ENCODE assay signal across 8 mouse cellular contexts in the genomic region with DNA sequence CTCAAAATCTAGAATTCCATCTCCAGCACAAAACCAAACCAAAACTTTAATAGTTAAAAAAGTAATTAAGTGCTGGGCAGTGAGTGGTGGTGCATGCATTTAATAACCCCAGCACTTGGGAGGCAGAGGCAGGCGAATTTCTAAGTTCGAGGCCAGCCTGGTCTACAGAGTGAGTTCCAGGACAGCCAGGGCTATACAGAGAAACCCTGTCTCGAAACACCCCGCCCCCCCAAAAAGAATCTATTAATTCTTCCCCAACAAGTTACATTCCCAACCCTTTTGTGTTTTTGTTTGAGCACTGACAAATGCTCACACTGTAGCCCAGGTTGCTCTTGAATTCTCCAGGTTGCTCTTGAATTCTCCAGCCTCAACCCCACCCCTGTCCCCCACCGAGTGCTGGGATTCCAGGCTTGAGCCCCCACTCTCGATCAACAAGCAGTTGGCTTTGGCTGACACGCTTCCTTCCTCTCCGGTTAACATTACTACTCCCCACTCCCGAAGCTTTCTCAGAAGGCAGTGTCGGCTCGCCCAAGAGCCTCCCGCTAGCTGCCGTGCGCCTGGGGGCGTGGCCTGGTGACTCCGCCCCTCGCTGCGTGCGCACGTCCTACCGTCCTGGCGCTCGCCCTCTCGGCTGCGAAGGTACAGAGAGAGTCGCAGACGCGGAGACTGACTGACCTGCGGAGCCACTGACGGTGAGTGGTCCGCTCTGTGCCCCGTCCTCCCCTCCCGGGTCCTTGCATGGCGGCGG. TPM values are rescaled to one million over a fixed set of nuclear protein-coding genes. Genes with fewer than 3 reads are reported as not detected.
DNase-seq lines count a peak whose midpoint lies in the region; ATAC-seq and TF ChIP-seq lines count a peak whose summit lies in the region.

Gene Hmox2, plus strand, starts transcription at position 582 of the 748 bp plus-strand sequence.

- peaks cover 33% of the 10 kb centered on the region for H3K4me1 ChIP-seq in G1E (ENCODE audit: insufficient read depth, low read depth, low read length)
- peaks cover 6% of the 10 kb centered on the region; the same call in 1 of the 2 replicates for H3K4me1 ChIP-seq in forebrain, postnatal 0 days (ENCODE audit: insufficient read depth)
- H3K4me1 ChIP-seq in lung, embryonic 15.5 days, result peaks cover 14% of the 10 kb centered on the region

- peak within 1 kb of the TSS; percentile 88 for H3K9ac ChIP-seq in forebrain, postnatal 0 days
- H3K9ac ChIP-seq in lung, embryonic 15.5 days, result peak within 1 kb of the TSS; percentile 86

- peak within 1 kb of the TSS; percentile 85 for H3K4me3 ChIP-seq in G1E (ENCODE audit: low read depth, low read length)
- peak within 1 kb of the TSS; percentile 86 for H3K4me3 ChIP-seq in forebrain, postnatal 0 days (ENCODE audit: low read depth, low read length)
- H3K4me3 ChIP-seq in lung, embryonic 15.5 days, result peak within 1 kb of the TSS; percentile 92

- peak within 1 kb of the TSS; percentile 60 for H3K27ac ChIP-seq in forebrain, postnatal 0 days (ENCODE audit: low read depth, low read length)
- H3K27ac ChIP-seq in lung, embryonic 15.5 days, result peak within 1 kb of the TSS; percentile 82

- 5% methylated on average over 35 of the region's 35 CpGs for WGBS in forebrain, postnatal 0 days
- WGBS in lung, embryonic 15.5 days, result 5% methylated on average over 34 of the region's 35 CpGs

- H3K9me3 ChIP-seq in G1E (replicated peaks), result no peaks in the 10 kb centered on the region
- no peaks in the 10 kb centered on the region for H3K9me3 ChIP-seq in forebrain, postnatal 0 days (ENCODE audit: low read length)
- no peaks in the 10 kb centered on the region for H3K9me3 ChIP-seq in lung, embryonic 15.5 days

- H3K27me3 ChIP-seq in G1E (ENCODE audit: insufficient read depth, low read length), result no peaks in the 10 kb centered on the region
- H3K27me3 ChIP-seq in forebrain, postnatal 0 days (ENCODE audit: insufficient read depth, low read length), result no peaks in the 10 kb centered on the region
- H3K27me3 ChIP-seq in lung, embryonic 15.5 days, result no peaks in the 10 kb centered on the region

- peak; percentile 77 for ATAC-seq in G1E (ENCODE audit: extremely low read depth, insufficient number of reproducible peaks, low FRiP score, poor library complexity, severe bottlenecking)
- peak; percentile 96 for ATAC-seq in forebrain, postnatal 0 days
- ATAC-seq in lung, embryonic 15.5 days (ENCODE audit: borderline replicate concordance, extremely low read depth, low FRiP score, low TSS enrichment), result peak; percentile 96

- peak within 1 kb of the TSS; percentile 79 for H3K4me2 ChIP-seq in forebrain, postnatal 0 days (ENCODE audit: low read depth)
- peak within 1 kb of the TSS; percentile 65 for H3K4me2 ChIP-seq in lung, embryonic 15.5 days

- H3K36me3 ChIP-seq in G1E (replicated peaks), result peaks cover 3% of the 10 kb centered on the region
- no peaks in the 10 kb centered on the region for H3K36me3 ChIP-seq in forebrain, postnatal 0 days (ENCODE audit: insufficient read depth)
- no peaks in the 10 kb centered on the region for H3K36me3 ChIP-seq in lung, embryonic 15.5 days

- no peak for TF ChIP-seq CTCF in G1E (IDR thresholded peaks at IDR 0.05; ENCODE audit: low read depth, low read length)
- TF ChIP-seq CTCF in forebrain, postnatal 0 days (IDR thresholded peaks at IDR 0.05; ENCODE audit: low read depth), result no peak

- peak; percentile 89 for DNase-seq in G1E (ENCODE audit: low spot score)
- DNase-seq in cerebellum, adult 18-20 months, result peak; percentile 95 to 98
- DNase-seq in forebrain, postnatal 0 days, result peak; percentile 93
- peak; percentile 96 for DNase-seq in heart, postnatal 4 days
- peak; percentile 83 to 89 for DNase-seq in layer of hippocampus, adult 8-10 months (ENCODE audit: low spot score in 2 of 2)
- peak; percentile 86 for DNase-seq in ovary, adult 18-20 months (ENCODE audit: low spot score)
- DNase-seq in thymus, postnatal 0 days (ENCODE audit: low spot score), result peak; percentile 94

RNA-seq across cellular contexts. Expression of gene Hmox2, which starts in this region (rescaled TPM):
- total RNA-seq in G1E (2014; fragmentation: Nextera tagmentation) (43.0 and 60.0 TPM in 2 replicates), G1E (2017) (31.0 and 37.2 TPM in 2 replicates)
- polyA plus RNA-seq in G1E (2012), result 1.9 and 2.3 TPM in 2 replicates
- total RNA-seq in forebrain, postnatal 0 days (2014; rRNA removed), result 54.5 and 63.7 TPM in 2 replicates
- polyA plus RNA-seq in forebrain, postnatal 0 days (2015; fragmentation: Nextera tagmentation; extraction: Ambion mirVana), result 88.7 and 92.5 TPM in 2 replicates
- total RNA-seq in heart, postnatal 4 days (2021), result 10 to 100 TPM; 67.4 to 75.9 TPM
- 100 to 1,000 TPM in 1 of 4 experiments, 10 to 100 TPM in 3; 94.3 to 102 (median 99.2) TPM for total RNA-seq in layer of hippocampus, adult 8-10 months (2022)
- 106 and 113 TPM in 2 replicates for polyA plus RNA-seq in lung, embryonic 15.5 days (2015; fragmentation: Nextera tagmentation; extraction: Ambion mirVana)
- polyA plus RNA-seq in thymus, postnatal 0 days (2015; fragmentation: Nextera tagmentation; extraction: Ambion mirVana), result 125 and 127 TPM in 2 replicates

Comparison
In these comparisons a context has a peak if more than half of its experiments do, and no peak if none do; other contexts are left out.
1. Peak in every context shown above with its lines: DNase-seq, ATAC-seq, H3K4me3 ChIP-seq and H3K27ac ChIP-seq.
2. RNA of gene Hmox2 (polyA plus RNA-seq): 125 to 127 TPM in thymus, postnatal 0 days, 106 to 113 TPM in lung, embryonic 15.5 days and 88.7 to 92.5 TPM in forebrain, postnatal 0 days; 1.9 to 2.3 TPM in G1E; every median in the first group is over 10 times any median in the second.